Mouse (Mus musculus): ENCODE data around the gene Ptrh1. TPM values are rescaled to one million over a fixed set of nuclear protein-coding genes. Genes with fewer than 3 reads are reported as not detected.

Ptrh1 gene
- total and polyA plus RNA-seq, 3 experiments, result 12.3 to 27.9 TPM; not detected in 1

GRCm38 (mm10) chr2:32772626-32773279 lies 2.8 kb upstream of the Ptrh1 start:
- H3K9me3 ChIP-seq (replicated peaks; ENCODE audit: insufficient read depth, low read length), result no peaks in the 10 kb centered on the region
- no peak overlapping the region for H3K27ac ChIP-seq (ENCODE audit: control insufficient read depth, low read depth, low read length)
- no peaks in the 10 kb centered on the region for H3K27me3 ChIP-seq (ENCODE audit: control insufficient read depth in 1 of 2, insufficient read depth in 2 of 2, low read length in 2 of 2)
- DNase-seq (ENCODE audit: low read depth, low spot score), result no peak
- H3K4me3 ChIP-seq (ENCODE audit: control insufficient read depth in 1 of 2, insufficient read depth in 1 of 2, low read depth in 2 of 2, low read length in 2 of 2), result no peak overlapping the region
- H3K9ac ChIP-seq (ENCODE audit: control insufficient read depth, low read depth, low read length, poor library complexity, severe bottlenecking), result no peak overlapping the region
- H3K79me2 ChIP-seq (ENCODE audit: control insufficient read depth, insufficient read depth, low read length, poor library complexity), result no peaks in the 10 kb centered on the region; the same call in 1 of the 2 replicates
- peaks cover 2 to 12% of the 10 kb centered on the region in 2 experiments; a peak in 3 of 4 replicates for H3K4me1 ChIP-seq (ENCODE audit: control insufficient read depth in 1 of 2, insufficient read depth in 2 of 2, low read length in 2 of 2)
- H3K36me3 ChIP-seq (ENCODE audit: control insufficient read depth in 1 of 2, insufficient read depth in 2 of 2, low read length in 2 of 2), result no peaks in the 10 kb centered on the region
- TF ChIP-seq RCOR1 (IDR thresholded peaks at IDR 0.05; ENCODE audit: low read depth, low read length) (no peak), MEF2A (IDR thresholded peaks at IDR 0.05; ENCODE audit: extremely low read depth, insufficient replicate concordance, low read depth, low read length, poor library complexity, severe bottlenecking) (no peak), ZKSCAN1 (IDR thresholded peaks at IDR 0.05; ENCODE audit: low read depth, low read length) (no peak), KAT2A (conservative IDR thresholded peaks at IDR 0.05; ENCODE audit: low read depth, low read length) (no peak), POLR2A (IDR thresholded peaks at IDR 0.05; ENCODE audit: control insufficient read depth in 1 of 2, insufficient read depth in 1 of 2, low read depth in 1 of 2, low read length in 2 of 2, poor library complexity in 1 of 2) (no peak), TCF12 (IDR thresholded peaks at IDR 0.05; ENCODE audit: low read depth, low read length) (no peak), MYB (IDR thresholded peaks at IDR 0.05; ENCODE audit: low read depth, low read length) (no peak), USF2 (IDR thresholded peaks at IDR 0.05; ENCODE audit: borderline replicate concordance in 1 of 2, insufficient read depth in 1 of 2, low read depth in 1 of 2, low read length in 2 of 2) (no peak), CTCF (IDR thresholded peaks at IDR 0.05 in 2 of 3, conservative IDR thresholded peaks at IDR 0.05 in 1 of 3; ENCODE audit: control insufficient read depth in 1 of 3, insufficient read depth in 1 of 3, low read depth in 2 of 3, low read length in 3 of 3, poor library complexity in 1 of 3, severe bottlenecking in 1 of 3) (no peak), EP300 (IDR thresholded peaks at IDR 0.05; ENCODE audit: low read depth in 1 of 2, low read length in 2 of 2) (no peak), POLR2AphosphoS5 (IDR thresholded peaks at IDR 0.05; ENCODE audit: borderline replicate concordance, low read depth, low read length) (no peak), ZC3H11A (IDR thresholded peaks at IDR 0.05; ENCODE audit: low read depth, low read length) (no peak), ELF1 (IDR thresholded peaks at IDR 0.05; ENCODE audit: low read depth, low read length) (no peak), TBP (IDR thresholded peaks at IDR 0.05; ENCODE audit: low read depth, low read length) (no peak), BHLHE40 (IDR thresholded peaks at IDR 0.05; ENCODE audit: borderline replicate concordance, low read depth, low read length) (no peak), GABPA (IDR thresholded peaks at IDR 0.05; ENCODE audit: low read depth, low read length) (no peak), TAL1 (IDR thresholded peaks at IDR 0.05; ENCODE audit: low read length) (no peak), ZNF384 (IDR thresholded peaks at IDR 0.05; ENCODE audit: low read depth, low read length) (no peak)

DNA sequence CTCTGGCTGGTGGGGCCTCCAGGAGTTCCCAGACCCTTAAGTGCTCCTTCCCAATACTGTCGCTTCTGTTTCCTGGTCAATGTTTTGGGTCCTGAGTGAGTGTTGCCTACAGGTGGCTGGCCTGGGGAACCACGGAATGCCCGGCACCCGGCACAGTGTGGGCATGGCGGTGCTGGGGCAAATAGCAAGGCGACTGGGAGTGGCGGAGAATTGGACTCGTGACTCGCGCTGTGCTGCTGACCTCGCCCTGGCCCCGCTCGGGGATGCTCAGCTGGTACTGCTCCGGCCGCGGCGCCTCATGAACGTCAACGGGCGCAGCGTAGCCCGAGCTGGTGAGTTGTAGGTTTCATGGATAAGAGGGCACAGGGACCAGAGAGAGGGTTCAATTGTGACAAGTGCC lies 606 bp downstream of the Ptrh1 start:
- no peaks in the 10 kb centered on the region for H3K36me3 ChIP-seq (ENCODE audit: control insufficient read depth in 1 of 2, insufficient read depth in 2 of 2, low read length in 2 of 2)
- H3K9ac ChIP-seq (ENCODE audit: control insufficient read depth, low read depth, low read length, poor library complexity, severe bottlenecking), result peak overlapping the region; percentile 61
- H3K27me3 ChIP-seq (ENCODE audit: control insufficient read depth in 1 of 2, insufficient read depth in 2 of 2, low read length in 2 of 2), result no peaks in the 10 kb centered on the region
- no peak for TF ChIP-seq EP300 (IDR thresholded peaks at IDR 0.05; ENCODE audit: low read depth in 1 of 2, low read length in 2 of 2)
- 0 out of 2 replicates have a peak, but pooled peaks have one; percentile 27 for TF ChIP-seq USF1 (IDR thresholded peaks at IDR 0.05; ENCODE audit: low read depth, low read length)
- DNase-seq (ENCODE audit: low read depth, low spot score), result no peak
- H3K9me3 ChIP-seq (replicated peaks; ENCODE audit: insufficient read depth, low read length), result no peaks in the 10 kb centered on the region
- no peak overlapping the region for H3K27ac ChIP-seq (ENCODE audit: control insufficient read depth, low read depth, low read length)
- peaks cover 2 to 9% of the 10 kb centered on the region in 2 experiments; a peak in 3 of 4 replicates for H3K4me1 ChIP-seq (ENCODE audit: control insufficient read depth in 1 of 2, insufficient read depth in 2 of 2, low read length in 2 of 2)
- H3K4me3 ChIP-seq (ENCODE audit: control insufficient read depth in 1 of 2, insufficient read depth in 1 of 2, low read depth in 2 of 2, low read length in 2 of 2), result peak overlapping the region; percentile 82 to 99
- H3K79me2 ChIP-seq (ENCODE audit: control insufficient read depth, insufficient read depth, low read length, poor library complexity), result no peaks in the 10 kb centered on the region; the same call in 1 of the 2 replicates

Measured in MEL (cell line).